Mouse (Mus musculus) ES-Bruce4 (cell line): ENCODE results near the gene Rbbp5.

Experiments used
- CTCF ChIP-seq: IDR thresholded peaks from one replicate; pipeline ENCODE4 v1.8.1; 2011; ENCODE audit warnings: low read depth, low read length
- POLR2A ChIP-seq: IDR thresholded peaks from one replicate; pipeline ENCODE4 v1.8.1; 2011; ENCODE audit warnings: low read length; ENCODE audit not compliant: insufficient read depth

GRCm38 (mm10) chr1:132506656-132507055, 29.5 kb downstream of the Rbbp5 start:
- TF ChIP-seq CTCF (no peak), POLR2A (no peak)
